Mouse (Mus musculus) lung, embryonic 15.5 days (tissue): ENCODE measurements around the gene Tex19.2. TPM values are rescaled to one million over a fixed set of nuclear protein-coding genes. Genes with fewer than 3 reads are reported as not detected.

Source experiments
- ATAC-seq: fragments of 200-750 bp; cut with Nextera tagmentation; 2 replicates; pipeline ENCODE4 v1.8.0; 2017; ENCODE audit warnings: moderate number of reproducible peaks, borderline replicate concordance; ENCODE audit not compliant: low FRiP score, low TSS enrichment; ENCODE audit errors: extremely low read depth
- H3K27ac ChIP-seq: fragments of 300-500 bp; sonication (generic); 2 replicates; pipeline ENCODE4 v1.5.1; 2015; ENCODE audit warnings: moderate library complexity, mild to moderate bottlenecking, inconsistent platforms
- H3K27me3 ChIP-seq: fragments of 300-500 bp; sonication (generic); 2 replicates; pipeline ENCODE4 v1.6.1; 2015; ENCODE audit warnings: inconsistent platforms
- H3K36me3 ChIP-seq: fragments of 300-500 bp; sonication (generic); 2 replicates; pipeline ENCODE4 v1.6.1; 2015; ENCODE audit warnings: inconsistent platforms
- H3K4me1 ChIP-seq: fragments of 300-500 bp; sonication (generic); 2 replicates; pipeline ENCODE4 v1.6.1; 2015; ENCODE audit warnings: inconsistent platforms
- H3K4me2 ChIP-seq: fragments of 300-500 bp; sonication (generic); 2 replicates; pipeline ENCODE4 v1.6.1; 2015; ENCODE audit warnings: inconsistent platforms, mild to moderate bottlenecking, moderate library complexity
- H3K4me3 ChIP-seq: fragments of 300-500 bp; sonication (generic); 2 replicates; pipeline ENCODE4 v1.5.1; 2015; ENCODE audit warnings: mild to moderate bottlenecking, inconsistent platforms
- H3K9ac ChIP-seq: fragments of 300-500 bp; sonication (generic); 2 replicates; pipeline ENCODE4 v1.6.1; 2015; ENCODE audit warnings: inconsistent platforms
- H3K9me3 ChIP-seq: fragments of 300-500 bp; sonication (generic); 2 replicates; pipeline ENCODE4 v1.6.1; 2016; ENCODE audit warnings: inconsistent platforms
- WGBS: fragments of 180-500 bp; shearing (Covaris S2); methylation state at CpG from one replicate; pipeline ENCODE4 v1.1.7; 2015; 5-methylcytosine and 5-hydroxymethylcytosine counted together
- polyA plus RNA-seq: library from polyadenylated mRNA; unstranded; fragments of >200 nt; fragmentation: Nextera tagmentation; extraction: Ambion mirVana; gene quantifications from 2 replicates; pipeline ENCODE4 v1.2.1, GENCODE M21; 2015

The Tex19.2 gene
- polyA plus RNA-seq, 1 experiment from 2014 or later: not detected

GRCm38 (mm10) chr11:121129616-121130015, 11.1 kb upstream of the Tex19.2 start:
- no peak overlapping the region for H3K4me2 ChIP-seq
- H3K9me3 ChIP-seq: no peaks in the 10 kb centered on the region
- no peak overlapping the region for H3K4me3 ChIP-seq
- H3K27me3 ChIP-seq: no peaks in the 10 kb centered on the region
- no peaks in the 10 kb centered on the region; the same call in 1 of the 2 replicates for H3K4me1 ChIP-seq
- no peak overlapping the region for H3K27ac ChIP-seq
- no peak for ATAC-seq
- no peak overlapping the region for H3K9ac ChIP-seq
- no peaks in the 10 kb centered on the region for H3K36me3 ChIP-seq
- 43% methylated on average over 1 of the region's 1 CpGs for WGBS

- ATAC-seq: no peak
- H3K4me3 ChIP-seq: no peak overlapping the region
- no peak overlapping the region for H3K4me2 ChIP-seq
- WGBS: 88% methylated on average over 3 of the region's 3 CpGs
- H3K27ac ChIP-seq: no peak overlapping the region
- no peaks in the 10 kb centered on the region; the same call in 1 of the 2 replicates for H3K4me1 ChIP-seq
- H3K9ac ChIP-seq: no peak overlapping the region
- no peaks in the 10 kb centered on the region for H3K36me3 ChIP-seq
- no peaks in the 10 kb centered on the region for H3K27me3 ChIP-seq
- no peaks in the 10 kb centered on the region for H3K9me3 ChIP-seq
These were observed 9.0 kb upstream of the Tex19.2 start for GRCm38 (mm10) chr11:121127441-121127840.

GRCm38 (mm10) chr11:121126395-121126794, 7.9 kb upstream of the Tex19.2 start:
- Histone ChIP-seq H3K9me3 (no peaks in the 10 kb centered on the region), H3K4me3 (no peak overlapping the region), H3K27me3 (no peaks in the 10 kb centered on the region), H3K4me2 (no peak overlapping the region), H3K27ac (no peak overlapping the region), H3K9ac (no peak overlapping the region), H3K36me3 (no peaks in the 10 kb centered on the region), H3K4me1 (peaks cover 7% of the 10 kb centered on the region; the same call in 1 of the 2 replicates)
- WGBS: 82% methylated on average over 1 of the region's 1 CpGs
- no peak for ATAC-seq

GRCm38 (mm10) chr11:121125522-121126172, 7.2 kb upstream of the Tex19.2 start:
- 71% methylated on average over 3 of the region's 3 CpGs for WGBS
- H3K27ac ChIP-seq: no peak overlapping the region
- ATAC-seq: no peak

GRCm38 (mm10) chr11:121123438-121123837, 5.0 kb upstream of the Tex19.2 start:
- H3K9ac ChIP-seq: no peak overlapping the region
- no peak for ATAC-seq
- no peak overlapping the region for H3K4me3 ChIP-seq
- H3K36me3 ChIP-seq: no peaks in the 10 kb centered on the region
- H3K4me1 ChIP-seq: peaks cover 7% of the 10 kb centered on the region; the same call in 1 of the 2 replicates
- H3K4me2 ChIP-seq: no peak overlapping the region
- 86% methylated on average over 4 of the region's 4 CpGs for WGBS
- no peak overlapping the region for H3K27ac ChIP-seq
- H3K27me3 ChIP-seq: no peaks in the 10 kb centered on the region
- no peaks in the 10 kb centered on the region for H3K9me3 ChIP-seq

More at GRCm38 (mm10) chr11:121125522-121126172, 7.2 kb upstream of the Tex19.2 start:
- Histone ChIP-seq H3K27me3 (no peaks in the 10 kb centered on the region), H3K9me3 (no peaks in the 10 kb centered on the region), H3K9ac (no peak overlapping the region), H3K36me3 (no peaks in the 10 kb centered on the region), H3K4me3 (no peak overlapping the region), H3K4me2 (no peak overlapping the region), H3K4me1 (peaks cover 7% of the 10 kb centered on the region; the same call in 1 of the 2 replicates)

- ATAC-seq: peak; percentile 85
- H3K36me3 ChIP-seq: no peaks in the 10 kb centered on the region
- peak overlapping the region; percentile 76 for H3K27ac ChIP-seq
- H3K27me3 ChIP-seq: no peaks in the 10 kb centered on the region
- no peaks in the 10 kb centered on the region for H3K9me3 ChIP-seq
- WGBS: 30% methylated on average over 2 of the region's 2 CpGs
- no peak overlapping the region for H3K4me2 ChIP-seq
- peaks cover 7% of the 10 kb centered on the region; the same call in 1 of the 2 replicates for H3K4me1 ChIP-seq
- H3K4me3 ChIP-seq: no peak overlapping the region
- H3K9ac ChIP-seq: no peak overlapping the region
These were observed 3.7 kb upstream of the Tex19.2 start for GRCm38 (mm10) chr11:121122024-121122670.

GRCm38 (mm10) chr11:121121151-121121550, 2.7 kb upstream of the Tex19.2 start:
- Histone ChIP-seq H3K4me2 (no peak overlapping the region), H3K4me3 (no peak overlapping the region), H3K9me3 (no peaks in the 10 kb centered on the region), H3K27ac (peak overlapping the region; percentile 78), H3K36me3 (no peaks in the 10 kb centered on the region), H3K27me3 (no peaks in the 10 kb centered on the region), H3K9ac (no peak overlapping the region), H3K4me1 (peaks cover 7% of the 10 kb centered on the region; the same call in 1 of the 2 replicates)
- ATAC-seq: peak; percentile 70
- WGBS: 18% methylated on average over 3 of the region's 3 CpGs

- Histone ChIP-seq H3K27ac (no peak overlapping the region), H3K4me1 (0 out of 2 replicates have a peak, but pooled peaks cover 7% of the 10 kb centered on the region), H3K36me3 (no peaks in the 10 kb centered on the region), H3K9me3 (no peaks in the 10 kb centered on the region), H3K4me3 (no peak overlapping the region), H3K27me3 (no peaks in the 10 kb centered on the region), H3K9ac (no peak overlapping the region), H3K4me2 (no peak overlapping the region)
- ATAC-seq: no peak
- 92% methylated on average over 18 of the region's 18 CpGs for WGBS
These were observed 371 bp downstream of the Tex19.2 start for GRCm38 (mm10) chr11:121118106-121118505.

- H3K4me3 ChIP-seq: no peak overlapping the region
- no peaks in the 10 kb centered on the region for H3K27me3 ChIP-seq
- WGBS: 57% methylated on average over 5 of the region's 5 CpGs
- no peaks in the 10 kb centered on the region for H3K36me3 ChIP-seq
- H3K9ac ChIP-seq: no peak overlapping the region
- H3K27ac ChIP-seq: no peak overlapping the region
- no peak overlapping the region for H3K4me2 ChIP-seq
- H3K9me3 ChIP-seq: no peaks in the 10 kb centered on the region
- H3K4me1 ChIP-seq: peaks cover 39% of the 10 kb centered on the region
- ATAC-seq: no peak
These were observed 6.2 kb downstream of the Tex19.2 start for GRCm38 (mm10) chr11:121112091-121112775.

- no peak overlapping the region for H3K9ac ChIP-seq
- ATAC-seq: peak; percentile 20; the same call in 1 of the 2 replicates
- no peak overlapping the region for H3K4me3 ChIP-seq
- no peaks in the 10 kb centered on the region for H3K27me3 ChIP-seq
- WGBS: 72% methylated on average over 1 of the region's 1 CpGs
- H3K27ac ChIP-seq: no peak overlapping the region
- no peaks in the 10 kb centered on the region for H3K36me3 ChIP-seq
- H3K9me3 ChIP-seq: no peaks in the 10 kb centered on the region
- H3K4me2 ChIP-seq: no peak overlapping the region
- peaks cover 39% of the 10 kb centered on the region for H3K4me1 ChIP-seq
These were observed 6.9 kb downstream of the Tex19.2 start for GRCm38 (mm10) chr11:121111601-121112000.

GRCm38 (mm10) chr11:121111051-121111450, 7.4 kb downstream of the Tex19.2 start:
- Histone ChIP-seq H3K27ac (no peak overlapping the region), H3K4me1 (peaks cover 39% of the 10 kb centered on the region), H3K4me3 (no peak overlapping the region), H3K9ac (no peak overlapping the region), H3K27me3 (no peaks in the 10 kb centered on the region), H3K4me2 (no peak overlapping the region), H3K9me3 (no peaks in the 10 kb centered on the region), H3K36me3 (no peaks in the 10 kb centered on the region)
- whole genome bisulfite sequencing: 83% methylated on average over 3 of the region's 3 CpGs
- no peak for ATAC-seq

GRCm38 (mm10) chr11:121109986-121110385, 8.5 kb downstream of the Tex19.2 start:
- Histone ChIP-seq H3K36me3 (no peaks in the 10 kb centered on the region), H3K4me1 (peaks cover 39% of the 10 kb centered on the region), H3K9ac (no peak overlapping the region), H3K4me2 (no peak overlapping the region), H3K27me3 (no peaks in the 10 kb centered on the region), H3K27ac (no peak overlapping the region), H3K4me3 (no peak overlapping the region), H3K9me3 (no peaks in the 10 kb centered on the region)
- ATAC-seq: peak; percentile 63; the same call in 1 of the 2 replicates
- 2% methylated on average over 2 of the region's 2 CpGs for WGBS
